Mouse (Mus musculus) heart, postnatal 0 days (tissue): ENCODE data around the gene Oprl1. TPM values are rescaled to one million over a fixed set of nuclear protein-coding genes. Genes with fewer than 3 reads are reported as not detected.

Experiments
- ATAC-seq: fragments of 200-750 bp; cut with Nextera tagmentation; 2 replicates; pipeline ENCODE4 v1.8.0; 2017; ENCODE audit warnings: low read depth, moderate number of reproducible peaks, moderate library complexity; ENCODE audit not compliant: insufficient read depth
- DNase-seq: peaks from one replicate; pipeline ENCODE4 v3.0.0-alpha.2; 2016; ENCODE audit warnings: low spot score
- H3K27ac ChIP-seq: fragments of 300-500 bp; sonication (generic); 2 replicates; pipeline ENCODE4 v1.5.1; 2014; ENCODE audit warnings: low read depth, mild to moderate bottlenecking
- H3K27me3 ChIP-seq: fragments of 300-500 bp; sonication (generic); 2 replicates; pipeline ENCODE4 v1.6.1; 2014; ENCODE audit warnings: low read length, mixed read lengths; ENCODE audit not compliant: control insufficient read depth, insufficient read depth
- H3K36me3 ChIP-seq: fragments of 300-500 bp; sonication (generic); replicated peaks from 2 replicates; pipeline ENCODE4 v1.6.1; 2014; ENCODE audit warnings: low read length, mixed read lengths; ENCODE audit not compliant: control insufficient read depth, insufficient read depth
- H3K4me1 ChIP-seq: fragments of 300-500 bp; sonication (generic); 2 replicates; pipeline ENCODE4 v1.6.1; 2014; ENCODE audit warnings: antibody characterized with exemption; ENCODE audit not compliant: control insufficient read depth, insufficient read depth
- H3K4me2 ChIP-seq: fragments of 300-500 bp; sonication (generic); 2 replicates; pipeline ENCODE4 v1.6.1; 2014; ENCODE audit warnings: low read depth, mild to moderate bottlenecking, low read length, moderate library complexity
- H3K4me3 ChIP-seq: fragments of 300-500 bp; sonication (generic); 2 replicates; pipeline ENCODE4 v1.5.1; 2014; ENCODE audit warnings: low read depth, low read length
- H3K9ac ChIP-seq: fragments of 300-500 bp; sonication (generic); replicated peaks from 2 replicates; pipeline ENCODE4 v1.6.1; 2014; ENCODE audit warnings: low read depth, low read length, mixed read lengths
- H3K9me3 ChIP-seq: fragments of 300-500 bp; sonication (generic); replicated peaks from 2 replicates; pipeline ENCODE4 v1.6.1; 2016; ENCODE audit warnings: low read length; ENCODE audit not compliant: control insufficient read depth
- CTCF ChIP-seq: IDR thresholded peaks from 2 replicates; pipeline ENCODE4 v1.5.1; 2016; ENCODE audit warnings: antibody characterized with exemption, control low read depth, low read depth
- EP300 ChIP-seq: IDR thresholded peaks from 2 replicates; pipeline ENCODE4 v1.6.1; 2016; ENCODE audit warnings: antibody characterized with exemption, low read depth
- WGBS: fragments of 180-500 bp; shearing (Covaris S2); extraction: QIAGEN DNeasy Blood & Tissue Kit; methylation state at CpG from one replicate; pipeline ENCODE4 v1.1.7; 2014; 5-methylcytosine and 5-hydroxymethylcytosine counted together
- polyA plus RNA-seq: library from polyadenylated mRNA; unstranded; fragments of >200 nt; fragmentation: Nextera tagmentation; extraction: Ambion mirVana; gene quantifications from 2 replicates; pipeline ENCODE4 v1.2.1, GENCODE M21; 2015
- total RNA-seq: library from RNA; depleted of rRNA; stranded (reverse); fragments of >200 nt; gene quantifications from 2 replicates; pipeline ENCODE4 v1.2.3, GENCODE M21; 2014; ENCODE audit warnings: low replicate concordance

Oprl1 gene
- total and polyA plus RNA-seq, 2 experiments from 2014 or later, result 0.19 to 8.1 TPM

- peaks cover 6% of the 10 kb centered on the region; the same call in 1 of the 2 replicates for H3K4me1 ChIP-seq
- H3K36me3 ChIP-seq, result 0 out of 2 replicates have a peak, but pooled peaks cover 8% of the 10 kb centered on the region
- no peak for TF ChIP-seq CTCF
- no peak for TF ChIP-seq EP300
- peak within 1 kb of the TSS; percentile 96 for H3K4me2 ChIP-seq
- no peaks in the 10 kb centered on the region; the same call in 1 of the 2 replicates for H3K27me3 ChIP-seq
- H3K27ac ChIP-seq, result 0 out of 2 replicates have a peak within 1 kb of the TSS, but pooled peaks have one; percentile 3
- ATAC-seq, result peak; percentile 79
- H3K9me3 ChIP-seq, result no peaks in the 10 kb centered on the region
- peak within 1 kb of the TSS; percentile 60 for H3K9ac ChIP-seq
- H3K4me3 ChIP-seq, result peak within 1 kb of the TSS; percentile 56
- under 1% methylated on average over 72 of the region's 75 CpGs for WGBS
- peak; percentile 68 for DNase-seq
These were observed 21.2 kb upstream of the Oprl1 start, which contains the start of gene Rgs19 for GRCm38 (mm10) chr2:181693339-181694280. TSS of gene Rgs19 (minus strand) at chr2:181693977.

GRCm38 (mm10) chr2:181694581-181694980, 20.2 kb upstream of the Oprl1 start:
- TF ChIP-seq CTCF (no peak), EP300 (no peak)
- H3K4me1 ChIP-seq, result peaks cover 6% of the 10 kb centered on the region; the same call in 1 of the 2 replicates
- no peak for ATAC-seq
- no peak overlapping the region for H3K4me3 ChIP-seq
- DNase-seq, result no peak
- no peaks in the 10 kb centered on the region for H3K9me3 ChIP-seq
- H3K36me3 ChIP-seq, result no peaks in the 10 kb centered on the region
- H3K27ac ChIP-seq, result no peak overlapping the region
- H3K4me2 ChIP-seq, result peak overlapping the region; percentile 96; the same call in 1 of the 2 replicates
- no peaks in the 10 kb centered on the region; the same call in 1 of the 2 replicates for H3K27me3 ChIP-seq
- 89% methylated on average over 3 of the region's 3 CpGs for WGBS
- H3K9ac ChIP-seq, result no peak overlapping the region

GRCm38 (mm10) chr2:181695776-181696175, 19.0 kb upstream of the Oprl1 start:
- TF ChIP-seq CTCF, result no peak
- TF ChIP-seq EP300, result no peak
- DNase-seq (no peak), ATAC-seq (no peak)
- 54% methylated on average over 1 of the region's 1 CpGs for WGBS
- H3K4me3 ChIP-seq, result no peak overlapping the region
- H3K4me1 ChIP-seq, result peaks cover 6% of the 10 kb centered on the region; the same call in 1 of the 2 replicates
- H3K36me3 ChIP-seq, result no peaks in the 10 kb centered on the region
- no peaks in the 10 kb centered on the region for H3K9me3 ChIP-seq
- H3K9ac ChIP-seq, result no peak overlapping the region
- H3K4me2 ChIP-seq, result no peak overlapping the region
- H3K27me3 ChIP-seq, result no peaks in the 10 kb centered on the region; the same call in 1 of the 2 replicates
- no peak overlapping the region for H3K27ac ChIP-seq

GRCm38 (mm10) chr2:181696801-181697420, 17.9 kb upstream of the Oprl1 start:
- no peak overlapping the region for H3K4me2 ChIP-seq
- TF ChIP-seq EP300 (no peak), CTCF (no peak)
- H3K9ac ChIP-seq, result no peak overlapping the region
- no peak overlapping the region for H3K27ac ChIP-seq
- no peaks in the 10 kb centered on the region for H3K36me3 ChIP-seq
- H3K4me3 ChIP-seq, result no peak overlapping the region
- H3K9me3 ChIP-seq, result no peaks in the 10 kb centered on the region
- 66% methylated on average over 33 of the region's 33 CpGs for WGBS
- peaks cover 6% of the 10 kb centered on the region; the same call in 1 of the 2 replicates for H3K4me1 ChIP-seq
- no peak for DNase-seq
- no peak for ATAC-seq
- H3K27me3 ChIP-seq, result no peaks in the 10 kb centered on the region; the same call in 1 of the 2 replicates

- no peak within 1 kb of the TSS for H3K27ac ChIP-seq
- H3K9me3 ChIP-seq, result no peaks in the 10 kb centered on the region
- 57% methylated on average over 5 of the region's 5 CpGs for WGBS
- no peaks in the 10 kb centered on the region for H3K36me3 ChIP-seq
- peaks cover 2% of the 10 kb centered on the region; the same call in 1 of the 2 replicates for H3K4me1 ChIP-seq
- DNase-seq, result no peak
- no peak within 1 kb of the TSS for H3K4me3 ChIP-seq
- ATAC-seq, result no peak
- TF ChIP-seq EP300 (no peak), CTCF (no peak)
- H3K27me3 ChIP-seq, result no peaks in the 10 kb centered on the region; the same call in 1 of the 2 replicates
- no peak within 1 kb of the TSS for H3K9ac ChIP-seq
- no peak within 1 kb of the TSS for H3K4me2 ChIP-seq
These were observed 16.6 kb upstream of the Oprl1 start, which contains the start of gene Lkaaear1 for GRCm38 (mm10) chr2:181698241-181698640. TSS of gene Lkaaear1 (minus strand) at chr2:181698442.
